Mouse (Mus musculus) C2C12 (cell line): ENCODE results near the gene Thoc5. TPM values are rescaled to one million over a fixed set of nuclear protein-coding genes. Genes with fewer than 3 reads are reported as not detected.

Experiments used
- H3K27me3 ChIP-seq: one replicate; pipeline ENCODE4 v1.6.1; 2011; ENCODE audit not compliant: control insufficient read depth, insufficient read depth, insufficient read length
- H3K36me3 ChIP-seq: one replicate; pipeline ENCODE4 v1.6.1; 2011; ENCODE audit not compliant: control insufficient read depth, insufficient read depth
- H3K4me3 ChIP-seq: one replicate; pipeline ENCODE4 v1.5.1; 2011; ENCODE audit warnings: mild to moderate bottlenecking, control low read depth; ENCODE audit not compliant: poor library complexity, insufficient read depth, severe bottlenecking
- H3K79me2 ChIP-seq: one replicate; pipeline ENCODE4 v1.6.1; 2011; ENCODE audit not compliant: control insufficient read depth, insufficient read depth
- H3K79me3 ChIP-seq: one replicate; pipeline ENCODE4 v1.6.1; 2011; ENCODE audit warnings: low read depth, control low read depth
- H3ac ChIP-seq: one replicate; pipeline ENCODE3; 2011; ENCODE audit warnings: low read depth; ENCODE audit not compliant: control insufficient read depth, insufficient read length
- CEBPB ChIP-seq: IDR thresholded peaks from one replicate; pipeline ENCODE4 v1.6.1; 2011; ENCODE audit warnings: low read depth, mild to moderate bottlenecking, control low read depth, moderate library complexity
- CTCF ChIP-seq: IDR thresholded peaks from one replicate; pipeline ENCODE4 v1.5.1; 2011; ENCODE audit not compliant: control insufficient read depth, insufficient read depth, insufficient read length
- FOSL1 ChIP-seq: IDR thresholded peaks from one replicate; pipeline ENCODE4 v1.8.0; 2011; ENCODE audit warnings: mild to moderate bottlenecking, low read length; ENCODE audit not compliant: poor library complexity, insufficient read depth, severe bottlenecking
- MAX ChIP-seq: IDR thresholded peaks from one replicate; pipeline ENCODE4 v1.6.1; 2011; ENCODE audit warnings: mild to moderate bottlenecking, control low read depth
- MYOD1 ChIP-seq: IDR thresholded peaks from one replicate; pipeline ENCODE4 v1.6.1; 2011; ENCODE audit warnings: low read depth; ENCODE audit not compliant: control insufficient read depth, insufficient read length
- MYOG ChIP-seq: IDR thresholded peaks from one replicate; pipeline ENCODE4 v1.6.1; 2011; ENCODE audit not compliant: control insufficient read depth, insufficient read length; ENCODE audit errors: extremely low read depth
- USF1 ChIP-seq: IDR thresholded peaks from one replicate; pipeline ENCODE4 v1.6.1; 2011; ENCODE audit warnings: low read depth, mild to moderate bottlenecking, control low read depth, moderate library complexity
- polyA plus RNA-seq: library from polyadenylated mRNA; unstranded; fragments of >200 nt; fragmentation: generic; extraction: Trizol; gene quantifications from one replicate; pipeline ENCODE4 v1.2.1, GENCODE M21; 2012; ENCODE audit warnings: missing spikeins

Gene Thoc5
- polyA plus RNA-seq, 1 experiment = 44.1 TPM

GRCm38 (mm10) chr11:4948792-4949191, 53.7 kb downstream of the Thoc5 start:
- Histone ChIP-seq H3K79me2 (no peaks in the 10 kb centered on the region), H3K27me3 (peaks cover 69% of the 10 kb centered on the region), H3K4me3 (no peak overlapping the region), H3K79me3 (no peaks in the 10 kb centered on the region), H3ac (no peak overlapping the region), H3K36me3 (no peaks in the 10 kb centered on the region)
- TF ChIP-seq CEBPB (no peak), CTCF (no peak), MYOD1 (no peak), MYOG (no peak), USF1 (no peak), MAX (no peak), FOSL1 (no peak)

GRCm38 (mm10) chr11:4949256-4950044, 54.3 kb downstream of the Thoc5 start:
- H3ac ChIP-seq = no peak overlapping the region
- H3K4me3 ChIP-seq = no peak overlapping the region
- TF ChIP-seq USF1 (no peak), CTCF (no peak), MYOD1 (no peak), MAX (no peak), FOSL1 (no peak), CEBPB (no peak), MYOG (no peak)
- H3K79me3 ChIP-seq = no peaks in the 10 kb centered on the region
- H3K36me3 ChIP-seq = no peaks in the 10 kb centered on the region
- H3K79me2 ChIP-seq = no peaks in the 10 kb centered on the region
- peaks cover 73% of the 10 kb centered on the region for H3K27me3 ChIP-seq

- Histone ChIP-seq H3K79me3 (no peaks in the 10 kb centered on the region), H3K36me3 (no peaks in the 10 kb centered on the region), H3K79me2 (no peaks in the 10 kb centered on the region), H3ac (no peak overlapping the region), H3K4me3 (no peak overlapping the region), H3K27me3 (peaks cover 77% of the 10 kb centered on the region)
- TF ChIP-seq MYOG (no peak), USF1 (no peak), FOSL1 (no peak), CEBPB (no peak), CTCF (no peak), MAX (no peak), MYOD1 (no peak)
Measured at GRCm38 (mm10) chr11:4953401-4953800, 58.3 kb downstream of the Thoc5 start.

GRCm38 (mm10) chr11:4953918-4954317, 58.8 kb downstream of the Thoc5 start:
- H3K79me2 ChIP-seq = no peaks in the 10 kb centered on the region
- peaks cover 78% of the 10 kb centered on the region for H3K27me3 ChIP-seq
- H3ac ChIP-seq = no peak overlapping the region
- TF ChIP-seq MYOG (no peak), MYOD1 (no peak), USF1 (no peak), CEBPB (no peak), FOSL1 (no peak), MAX (no peak), CTCF (no peak)
- H3K79me3 ChIP-seq = no peaks in the 10 kb centered on the region
- H3K36me3 ChIP-seq = no peaks in the 10 kb centered on the region
- H3K4me3 ChIP-seq = no peak overlapping the region

GRCm38 (mm10) chr11:4963099-4963808, 68.1 kb downstream of the Thoc5 start:
- no peak overlapping the region for H3ac ChIP-seq
- H3K27me3 ChIP-seq = peaks cover 39% of the 10 kb centered on the region
- H3K79me3 ChIP-seq = no peaks in the 10 kb centered on the region
- no peak overlapping the region for H3K4me3 ChIP-seq
- no peaks in the 10 kb centered on the region for H3K36me3 ChIP-seq
- TF ChIP-seq MAX = no peak
- no peak for TF ChIP-seq FOSL1
- no peak for TF ChIP-seq MYOG
- TF ChIP-seq CTCF = no peak
- no peak for TF ChIP-seq MYOD1
- TF ChIP-seq USF1 = no peak
- no peak for TF ChIP-seq CEBPB
- no peaks in the 10 kb centered on the region for H3K79me2 ChIP-seq

GRCm38 (mm10) chr11:4966325-4966724, 71.2 kb downstream of the Thoc5 start:
- Histone ChIP-seq H3K36me3 (no peaks in the 10 kb centered on the region), H3K79me3 (no peaks in the 10 kb centered on the region), H3K79me2 (no peaks in the 10 kb centered on the region), H3ac (no peak overlapping the region), H3K27me3 (peaks cover 40% of the 10 kb centered on the region), H3K4me3 (no peak overlapping the region)
- no peak for TF ChIP-seq MYOD1
- TF ChIP-seq CTCF = no peak
- TF ChIP-seq FOSL1 = no peak
- no peak for TF ChIP-seq USF1
- TF ChIP-seq MAX = no peak
- no peak for TF ChIP-seq CEBPB
- no peak for TF ChIP-seq MYOG
